Mouse (Mus musculus) midbrain, embryonic 14.5 days (tissue): ENCODE measurements around the gene Exoc3l. TPM values are rescaled to one million over a fixed set of nuclear protein-coding genes. Genes with fewer than 3 reads are reported as not detected.

Experiments
- ATAC-seq: fragments of 200-750 bp; cut with Nextera tagmentation; 2 replicates; pipeline ENCODE4 v1.8.0; 2017; ENCODE audit warnings: moderate number of reproducible peaks, moderate library complexity; ENCODE audit not compliant: low FRiP score, low TSS enrichment
- DNase-seq: peaks from one replicate; pipeline ENCODE4 v3.0.0-alpha.2; 2015
- H3K27ac ChIP-seq: fragments of 300-500 bp; sonication (generic); replicated peaks from 2 replicates; pipeline ENCODE4 v1.5.1; 2014; ENCODE audit warnings: mild to moderate bottlenecking, low read depth, low read length, moderate library complexity
- H3K27me3 ChIP-seq: fragments of 300-500 bp; sonication (generic); 2 replicates; pipeline ENCODE4 v1.6.1; 2014; ENCODE audit warnings: low read length, control low read depth, mixed read lengths; ENCODE audit not compliant: control insufficient read depth, insufficient read depth
- H3K36me3 ChIP-seq: fragments of 300-500 bp; sonication (generic); 2 replicates; pipeline ENCODE4 v1.6.1; 2014; ENCODE audit warnings: low read length, control low read depth; ENCODE audit not compliant: control insufficient read depth, insufficient read depth
- H3K4me1 ChIP-seq: fragments of 300-500 bp; sonication (generic); 2 replicates; pipeline ENCODE4 v1.6.1; 2014; ENCODE audit warnings: mild to moderate bottlenecking, antibody characterized with exemption, low read length, control low read depth; ENCODE audit not compliant: control insufficient read depth, insufficient read depth
- H3K4me2 ChIP-seq: fragments of 300-500 bp; sonication (generic); 2 replicates; pipeline ENCODE4 v1.6.1; 2014; ENCODE audit warnings: mild to moderate bottlenecking, low read length, moderate library complexity
- H3K4me3 ChIP-seq: fragments of 300-500 bp; sonication (generic); replicated peaks from 2 replicates; pipeline ENCODE4 v1.5.1; 2014; ENCODE audit warnings: low read depth, low read length
- H3K9ac ChIP-seq: fragments of 300-500 bp; sonication (generic); replicated peaks from 2 replicates; pipeline ENCODE4 v1.6.1; 2014; ENCODE audit warnings: mild to moderate bottlenecking, low read length, moderate library complexity
- H3K9me3 ChIP-seq: fragments of 300-500 bp; sonication (generic); 2 replicates; pipeline ENCODE4 v1.6.1; 2016; ENCODE audit warnings: low read length, control low read depth, mixed read lengths; ENCODE audit not compliant: control insufficient read depth
- WGBS: fragments of 180-500 bp; shearing (Covaris S2); extraction: QIAGEN DNeasy Blood & Tissue Kit; methylation state at CpG from one replicate; pipeline ENCODE4 v1.1.7; 2014; 5-methylcytosine and 5-hydroxymethylcytosine counted together
- polyA plus RNA-seq: library from polyadenylated mRNA; unstranded; fragments of >200 nt; fragmentation: Nextera tagmentation; extraction: Ambion mirVana; gene quantifications from 2 replicates; pipeline ENCODE4 v1.2.1, GENCODE M21; 2014

Gene Exoc3l
- polyA plus RNA-seq, 1 experiment from 2014 or later = 13.1 TPM

- Histone ChIP-seq H3K9me3 (no peaks in the 10 kb centered on the region), H3K4me1 (peaks cover 15% of the 10 kb centered on the region), H3K9ac (no peak overlapping the region), H3K27ac (no peak overlapping the region), H3K36me3 (no peaks in the 10 kb centered on the region), H3K27me3 (peaks cover 99% of the 10 kb centered on the region), H3K4me3 (peak overlapping the region; percentile 44; the same call in 1 of the 2 replicates), H3K4me2 (peak overlapping the region; percentile 78)
- WGBS = 2% methylated on average over 39 of the region's 39 CpGs
- peak; percentile 30 for DNase-seq
- no peak for ATAC-seq
Measured at GRCm38 (mm10) chr8:105270101-105270915, 25.6 kb downstream of the Exoc3l start.

- H3K27me3 ChIP-seq = peaks cover 99% of the 10 kb centered on the region
- peak within 1 kb of the TSS; percentile 78 for H3K4me2 ChIP-seq
- peak within 1 kb of the TSS; percentile 55 for H3K9ac ChIP-seq
- under 1% methylated on average over 42 of the region's 42 CpGs for WGBS
- ATAC-seq = no peak
- H3K9me3 ChIP-seq = no peaks in the 10 kb centered on the region
- peak within 1 kb of the TSS; percentile 44 for H3K4me3 ChIP-seq
- H3K27ac ChIP-seq = peak within 1 kb of the TSS; percentile 49; the same call in 1 of the 2 replicates
- H3K4me1 ChIP-seq = peaks cover 14% of the 10 kb centered on the region
- H3K36me3 ChIP-seq = no peaks in the 10 kb centered on the region
- peak; percentile 31 for DNase-seq
Measured at GRCm38 (mm10) chr8:105269461-105269947, 26.4 kb downstream of the Exoc3l start, which contains the start of gene Hsf4. Gene Hsf4 (plus strand): TSS chr8:105269801.

GRCm38 (mm10) chr8:105269075-105269458, 26.8 kb downstream of the Exoc3l start:
- Histone ChIP-seq H3K36me3 (no peaks in the 10 kb centered on the region), H3K9me3 (no peaks in the 10 kb centered on the region), H3K4me3 (peak overlapping the region; percentile 44), H3K4me2 (peak overlapping the region; percentile 78), H3K9ac (peak overlapping the region; percentile 55), H3K4me1 (peaks cover 14% of the 10 kb centered on the region), H3K27ac (0 out of 2 replicates have a peak overlapping the region, but pooled peaks have one; percentile 49), H3K27me3 (peaks cover 99% of the 10 kb centered on the region)
- peak; percentile 10; the same call in 1 of the 2 replicates for ATAC-seq
- no peak for DNase-seq
- WGBS = under 1% methylated on average over 10 of the region's 10 CpGs

DNA sequence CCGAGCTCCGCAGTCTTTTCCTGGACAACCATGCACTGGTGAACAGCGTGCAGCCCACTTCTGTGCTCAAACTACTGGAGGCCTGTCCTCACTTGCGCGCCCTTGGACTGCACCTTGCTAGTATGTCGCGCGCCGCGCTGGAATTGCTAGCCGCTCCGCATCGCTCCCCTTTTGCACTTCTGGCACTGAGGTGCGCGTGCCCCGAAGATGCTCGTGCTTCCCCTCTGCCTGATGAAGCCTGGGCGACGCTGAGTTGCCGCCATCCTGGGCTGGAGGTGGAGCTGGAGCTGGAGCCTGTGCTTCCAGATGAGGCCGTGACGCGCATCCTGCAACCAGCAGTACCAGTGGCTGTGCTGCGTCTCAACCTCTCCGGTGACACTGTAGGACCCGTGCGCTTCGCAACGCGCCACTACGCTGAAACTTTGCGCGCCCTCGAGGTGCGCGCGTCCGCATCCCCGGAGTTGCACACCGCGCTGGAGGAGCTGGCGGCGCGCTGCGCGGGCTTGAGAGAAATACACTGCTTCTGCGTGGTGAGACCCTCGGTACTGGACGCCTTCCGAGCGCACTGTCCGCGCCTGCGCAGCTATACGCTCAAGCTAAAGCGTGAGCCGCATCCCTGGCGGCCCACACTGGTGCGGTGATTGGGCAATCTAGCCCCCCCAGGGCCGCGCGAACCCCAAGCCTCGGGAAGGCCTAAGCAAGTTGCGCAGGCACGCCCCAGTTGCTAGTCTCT, 27.4 kb downstream of the Exoc3l start:
- ATAC-seq (peak; percentile 84), DNase-seq (peak; percentile 97)
- H3K27ac ChIP-seq = peak overlapping the region; percentile 49; the same call in 1 of the 2 replicates
- peak overlapping the region; percentile 55 for H3K9ac ChIP-seq
- no peaks in the 10 kb centered on the region for H3K36me3 ChIP-seq
- WGBS = under 1% methylated on average over 65 of the region's 65 CpGs
- peak overlapping the region; percentile 44 for H3K4me3 ChIP-seq
- H3K9me3 ChIP-seq = no peaks in the 10 kb centered on the region
- peaks cover 14% of the 10 kb centered on the region for H3K4me1 ChIP-seq
- H3K4me2 ChIP-seq = peak overlapping the region; percentile 78
- H3K27me3 ChIP-seq = peaks cover 99% of the 10 kb centered on the region

DNA sequence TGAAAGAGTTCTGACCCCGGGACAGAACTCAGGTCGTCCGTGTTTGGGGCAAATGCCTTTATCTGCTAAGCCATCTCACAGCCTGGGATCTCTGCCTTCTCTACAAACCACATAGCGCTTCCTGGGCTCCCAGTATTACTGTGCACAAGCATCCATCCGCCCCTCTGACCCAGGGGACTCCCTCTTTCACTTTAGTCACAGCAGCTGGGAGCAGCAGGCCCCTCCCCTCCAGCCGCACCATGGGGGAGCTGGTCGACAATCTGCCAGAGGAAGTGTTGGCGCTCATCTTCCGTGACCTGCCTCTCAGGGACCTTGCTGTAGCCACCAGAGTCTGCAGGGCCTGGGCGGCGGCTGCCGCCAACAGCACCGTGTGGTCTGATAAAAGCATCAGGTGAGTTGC, 29.1 kb downstream of the Exoc3l start:
- Histone ChIP-seq H3K36me3 (no peaks in the 10 kb centered on the region), H3K4me2 (no peak overlapping the region), H3K9me3 (no peaks in the 10 kb centered on the region), H3K4me3 (no peak overlapping the region), H3K4me1 (peaks cover 14% of the 10 kb centered on the region), H3K27me3 (peaks cover 97% of the 10 kb centered on the region), H3K9ac (no peak overlapping the region), H3K27ac (no peak overlapping the region)
- 5% methylated on average over 13 of the region's 13 CpGs for WGBS
- DNase-seq (no peak), ATAC-seq (no peak)

DNA sequence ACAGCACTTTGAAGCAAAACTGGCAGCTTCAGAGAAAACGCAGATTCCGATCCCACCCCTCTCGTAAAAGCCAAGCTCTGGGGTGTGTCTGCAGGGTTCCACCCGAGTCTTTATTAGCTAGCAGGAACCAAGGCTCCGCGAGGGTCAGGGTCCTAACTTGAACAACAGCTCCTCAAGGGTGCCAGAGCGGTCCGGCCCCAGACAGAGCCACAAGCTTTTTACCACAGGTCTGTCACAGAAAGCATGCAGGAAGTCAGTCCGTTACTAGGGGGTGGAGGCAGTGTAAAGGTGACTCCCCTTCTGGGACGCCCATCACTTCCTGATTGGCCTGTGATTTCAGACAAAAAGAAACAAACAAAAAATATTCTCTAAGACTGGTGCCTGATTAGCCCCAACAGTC, 30.8 kb downstream of the Exoc3l start:
- no peaks in the 10 kb centered on the region for H3K9me3 ChIP-seq
- no peaks in the 10 kb centered on the region for H3K36me3 ChIP-seq
- H3K4me2 ChIP-seq = peak overlapping the region; percentile 84; the same call in 1 of the 2 replicates
- no peak overlapping the region for H3K27ac ChIP-seq
- peaks cover 14% of the 10 kb centered on the region for H3K4me1 ChIP-seq
- no peak for ATAC-seq
- no peak overlapping the region for H3K9ac ChIP-seq
- DNase-seq = no peak
- 18% methylated on average over 10 of the region's 10 CpGs for WGBS
- H3K27me3 ChIP-seq = peaks cover 97% of the 10 kb centered on the region
- H3K4me3 ChIP-seq = peak overlapping the region; percentile 52; the same call in 1 of the 2 replicates

- H3K27me3 ChIP-seq = peaks cover 95% of the 10 kb centered on the region
- H3K4me3 ChIP-seq = peak within 1 kb of the TSS; percentile 52
- H3K9me3 ChIP-seq = no peaks in the 10 kb centered on the region
- no peaks in the 10 kb centered on the region for H3K36me3 ChIP-seq
- ATAC-seq = no peak
- H3K27ac ChIP-seq = no peak within 1 kb of the TSS
- peak within 1 kb of the TSS; percentile 84 for H3K4me2 ChIP-seq
- peak within 1 kb of the TSS; percentile 55 for H3K9ac ChIP-seq
- DNase-seq = peak; percentile 72
- H3K4me1 ChIP-seq = peaks cover 11% of the 10 kb centered on the region
- 2% methylated on average over 54 of the region's 54 CpGs for WGBS
Measured at GRCm38 (mm10) chr8:105264024-105264982, 31.6 kb downstream of the Exoc3l start, which contains the start of the genes Tradd and Fbxl8. Gene Tradd (minus strand): TSS chr8:105264609. Gene Fbxl8 (plus strand): TSS chr8:105264648.
